Mouse (Mus musculus) liver, adult 2 months (tissue): ENCODE data around the gene D130043K22Rik. TPM values are rescaled to one million over a fixed set of nuclear protein-coding genes. Genes with fewer than 3 reads are reported as not detected.
"Not testable (repeated sequence)": the region's sequence is repeated elsewhere in the genome, so short reads cannot be mapped to it uniquely, and the experiment has no call there.

Experiments used
- DNase-seq: peaks from one replicate; pipeline ENCODE4 v3.0.0-alpha.2; 2011; ENCODE audit warnings: low read depth, low spot score; ENCODE audit errors: extremely low read depth
- H3K27ac ChIP-seq: fragments of 200-500 bp; replicated peaks from 2 replicates; pipeline ENCODE4 v1.5.1; 2012; ENCODE audit warnings: low read depth, mild to moderate bottlenecking, control low read depth, inconsistent platforms, low read length; ENCODE audit not compliant: insufficient read depth
- H3K27me3 ChIP-seq: fragments of 200-500 bp; 2 replicates; pipeline ENCODE4 v1.6.1; 2012; ENCODE audit warnings: mild to moderate bottlenecking, moderate library complexity, low read length, inconsistent platforms; ENCODE audit not compliant: control insufficient read depth, insufficient read depth
- H3K36me3 ChIP-seq: fragments of 200-500 bp; 2 replicates; pipeline ENCODE4 v1.6.1; 2012; ENCODE audit warnings: low read length, inconsistent platforms; ENCODE audit not compliant: control insufficient read depth, insufficient read depth
- H3K4me1 ChIP-seq: fragments of 200-500 bp; 2 replicates; pipeline ENCODE4 v1.6.1; 2011; ENCODE audit warnings: low read length; ENCODE audit not compliant: control insufficient read depth, insufficient read depth
- H3K4me3 ChIP-seq: fragments of 200-500 bp; 2 replicates; pipeline ENCODE4 v1.5.1; 2011; ENCODE audit warnings: low read depth, mild to moderate bottlenecking, control low read depth, low read length, moderate library complexity; ENCODE audit not compliant: insufficient read depth
- H3K79me2 ChIP-seq: fragments of 200-500 bp; 2 replicates; pipeline ENCODE4 v1.6.1; 2012; ENCODE audit warnings: inconsistent platforms, mild to moderate bottlenecking, low read length, moderate library complexity; ENCODE audit not compliant: control insufficient read depth, insufficient read depth
- H3K9ac ChIP-seq: fragments of 200-500 bp; 2 replicates; pipeline ENCODE4 v1.6.1; 2012; ENCODE audit warnings: low read depth, mild to moderate bottlenecking, control low read depth, inconsistent platforms, low read length
- CTCF ChIP-seq: fragments of 200-500 bp; IDR thresholded peaks from 2 replicates; pipeline ENCODE4 v1.5.1; 2011; ENCODE audit warnings: low read depth, low read length, control low read depth
- POLR2A ChIP-seq: fragments of 200-500 bp; IDR thresholded peaks from 2 replicates; pipeline ENCODE4 v1.6.1; 2011; ENCODE audit warnings: low read length, control low read depth; ENCODE audit not compliant: insufficient read depth; ENCODE audit errors: extremely low read depth
- WGBS: fragments of 180-500 bp; shearing (Covaris S2); methylation state at CpG from one replicate; pipeline ENCODE4 v1.1.7; 2018; 5-methylcytosine and 5-hydroxymethylcytosine counted together
- polyA plus RNA-seq: library from polyadenylated mRNA; depleted of rRNA; stranded (reverse); fragments of >200 nt; gene quantifications from 2 replicates; pipeline ENCODE4 v1.2.3, GENCODE M21; 2012
- total RNA-seq: library from RNA; depleted of rRNA; stranded (reverse); fragments of >200 nt; gene quantifications from 2 replicates; pipeline ENCODE4 v1.2.3, GENCODE M21; 2014

Gene D130043K22Rik
- total and polyA plus RNA-seq, 2 experiments: 3.8 to 12.2 TPM

GRCm38 (mm10) chr13:24826116-24826515 is 18.8 kb upstream of the D130043K22Rik start:
- H3K4me1 ChIP-seq: peaks cover 7% of the 10 kb centered on the region
- H3K27ac ChIP-seq: peak overlapping the region; percentile 40

GRCm38 (mm10) chr13:24830756-24831352 is 14.1 kb upstream of the D130043K22Rik start:
- whole genome bisulfite sequencing: under 1% methylated on average over 20 of the region's 20 CpGs
- peaks cover 16% of the 10 kb centered on the region for H3K4me1 ChIP-seq
- H3K4me3 ChIP-seq: peak overlapping the region; percentile 58
- no peak for TF ChIP-seq CTCF
- H3K36me3 ChIP-seq: 0 out of 2 replicates have a peak, but pooled peaks cover 2% of the 10 kb centered on the region
- DNase-seq: peak; percentile 59
- H3K9ac ChIP-seq: peak overlapping the region; percentile 73
- peaks cover 13% of the 10 kb centered on the region; the same call in 1 of the 2 replicates for H3K79me2 ChIP-seq
- peak overlapping the region; percentile 70 for H3K27ac ChIP-seq
- no peaks in the 10 kb centered on the region for H3K27me3 ChIP-seq

More at GRCm38 (mm10) chr13:24826116-24826515, 18.8 kb upstream of the D130043K22Rik start:
- TF ChIP-seq POLR2A: no peak
- TF ChIP-seq CTCF: no peak
- Histone ChIP-seq H3K27me3 (no peaks in the 10 kb centered on the region), H3K79me2 (no peaks in the 10 kb centered on the region), H3K9ac (no peak overlapping the region), H3K36me3 (no peaks in the 10 kb centered on the region), H3K4me3 (no peak overlapping the region)
- WGBS: 27% methylated on average over 7 of the region's 7 CpGs
- peak; percentile 59 for DNase-seq

GRCm38 (mm10) chr13:24831353-24832130 is 13.4 kb upstream of the D130043K22Rik start, which contains the start of the genes Acot13 and Tdp2:
Acot13 (minus strand) TSS chr13:24831540.
Tdp2 (plus strand) TSS chr13:24831679.
- Histone ChIP-seq H3K9ac (peak within 1 kb of the TSS; percentile 88), H3K4me3 (peak within 1 kb of the TSS; percentile 79), H3K36me3 (peaks cover 4% of the 10 kb centered on the region; the same call in 1 of the 2 replicates), H3K27me3 (no peaks in the 10 kb centered on the region), H3K4me1 (peaks cover 11% of the 10 kb centered on the region), H3K79me2 (peaks cover 13% of the 10 kb centered on the region; the same call in 1 of the 2 replicates), H3K27ac (peak within 1 kb of the TSS; percentile 72)
- TF ChIP-seq CTCF: no peak
- TF ChIP-seq POLR2A: peak; percentile 90
- WGBS: under 1% methylated on average over 89 of the region's 90 CpGs
- DNase-seq: peak; percentile 88

GRCm38 (mm10) chr13:24832131-24832810 is 12.7 kb upstream of the D130043K22Rik start:
- Histone ChIP-seq H3K36me3 (peaks cover 4% of the 10 kb centered on the region; the same call in 1 of the 2 replicates), H3K27me3 (no peaks in the 10 kb centered on the region), H3K79me2 (peaks cover 13% of the 10 kb centered on the region; the same call in 1 of the 2 replicates), H3K4me3 (peak overlapping the region; percentile 79), H3K4me1 (peaks cover 11% of the 10 kb centered on the region), H3K27ac (peak overlapping the region; percentile 72), H3K9ac (peak overlapping the region; percentile 88)
- DNase-seq: peak; percentile 46
- TF ChIP-seq POLR2A (no peak), CTCF (no peak)
- 1% methylated on average over 21 of the region's 21 CpGs for WGBS

GRCm38 (mm10) chr13:24832811-24833155 is 12.2 kb upstream of the D130043K22Rik start:
- DNase-seq: peak; percentile 58
- Histone ChIP-seq H3K4me3 (peak overlapping the region; percentile 79), H3K27ac (peak overlapping the region; percentile 36), H3K36me3 (peaks cover 4% of the 10 kb centered on the region; the same call in 1 of the 2 replicates), H3K4me1 (peaks cover 11% of the 10 kb centered on the region), H3K79me2 (peaks cover 13% of the 10 kb centered on the region; the same call in 1 of the 2 replicates), H3K27me3 (no peaks in the 10 kb centered on the region), H3K9ac (peak overlapping the region; percentile 88)
- TF ChIP-seq CTCF (no peak), POLR2A (no peak)
- 6% methylated on average over 2 of the region's 2 CpGs for WGBS

- 93% methylated on average over 8 of the region's 8 CpGs for WGBS
- peaks cover 28% of the 10 kb centered on the region for H3K36me3 ChIP-seq
Measured at GRCm38 (mm10) chr13:24837765-24838164, 7.2 kb upstream of the D130043K22Rik start.

More at GRCm38 (mm10) chr13:24837765-24838164, 7.2 kb upstream of the D130043K22Rik start:
- not testable (repeated sequence) for H3K79me2 ChIP-seq, H3K4me3 ChIP-seq, DNase-seq, H3K27ac ChIP-seq, H3K4me1 ChIP-seq, H3K27me3 ChIP-seq, H3K9ac ChIP-seq
